Mouse (Mus musculus) liver, embryonic 15.5 days (tissue): ENCODE results near the gene Amelx. TPM values are rescaled to one million over a fixed set of nuclear protein-coding genes. Genes with fewer than 3 reads are reported as not detected.

Experiments
- polyA plus RNA-seq: library from polyadenylated mRNA; unstranded; fragments of >200 nt; fragmentation: Nextera tagmentation; extraction: Ambion mirVana; gene quantifications from 2 replicates; pipeline ENCODE4 v1.2.1, GENCODE M21; 2015

Gene Amelx
- polyA plus RNA-seq, 1 experiment from 2014 or later: not detected

Other genes with a start within 250 kb of the Amelx start
- 10.2 and 11.6 TPM in 2 replicates for gene Hccs, start 133.2 kb upstream of the Amelx start, polyA plus RNA-seq